Mouse (Mus musculus): ENCODE results near the gene P3h1.

P3h1 gene

GRCm38 (mm10) chr4:119232410-119233255, at the start of gene P3h1, which contains the start of gene AU022252:
Gene P3h1, plus strand, starts transcription at chr4:119232915.
Gene AU022252, minus strand, starts transcription at chr4:119232712.
- DNase-seq (ENCODE audit: low spot score in 2 of 2) = peak; percentile 81 to 98

DNA sequence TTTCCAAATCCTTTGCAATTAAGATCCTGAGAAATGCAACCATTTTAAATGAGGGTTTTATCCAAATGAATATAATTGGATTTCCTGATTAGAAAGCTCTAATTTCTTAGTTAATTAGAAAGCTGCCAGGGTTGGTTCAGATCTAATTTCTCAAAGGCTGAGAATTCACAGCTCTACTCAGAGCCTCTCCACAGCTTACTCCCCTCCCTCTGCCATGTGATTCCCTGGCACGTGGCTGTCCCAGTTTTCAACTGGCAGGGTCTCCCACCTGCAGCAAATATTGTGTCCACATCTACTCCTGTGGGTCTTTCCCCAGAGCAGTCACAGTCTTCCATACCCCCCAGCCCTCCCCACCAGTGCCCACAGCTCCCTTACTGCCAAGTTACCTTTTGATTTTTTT, 49.2 kb upstream of the P3h1 start:
- DNase-seq (ENCODE audit: low spot score in 2 of 2) = no peak

GRCm38 (mm10) chr4:119185771-119186170, 46.9 kb upstream of the P3h1 start:
- no peak for DNase-seq (ENCODE audit: low spot score in 2 of 2)

DNA sequence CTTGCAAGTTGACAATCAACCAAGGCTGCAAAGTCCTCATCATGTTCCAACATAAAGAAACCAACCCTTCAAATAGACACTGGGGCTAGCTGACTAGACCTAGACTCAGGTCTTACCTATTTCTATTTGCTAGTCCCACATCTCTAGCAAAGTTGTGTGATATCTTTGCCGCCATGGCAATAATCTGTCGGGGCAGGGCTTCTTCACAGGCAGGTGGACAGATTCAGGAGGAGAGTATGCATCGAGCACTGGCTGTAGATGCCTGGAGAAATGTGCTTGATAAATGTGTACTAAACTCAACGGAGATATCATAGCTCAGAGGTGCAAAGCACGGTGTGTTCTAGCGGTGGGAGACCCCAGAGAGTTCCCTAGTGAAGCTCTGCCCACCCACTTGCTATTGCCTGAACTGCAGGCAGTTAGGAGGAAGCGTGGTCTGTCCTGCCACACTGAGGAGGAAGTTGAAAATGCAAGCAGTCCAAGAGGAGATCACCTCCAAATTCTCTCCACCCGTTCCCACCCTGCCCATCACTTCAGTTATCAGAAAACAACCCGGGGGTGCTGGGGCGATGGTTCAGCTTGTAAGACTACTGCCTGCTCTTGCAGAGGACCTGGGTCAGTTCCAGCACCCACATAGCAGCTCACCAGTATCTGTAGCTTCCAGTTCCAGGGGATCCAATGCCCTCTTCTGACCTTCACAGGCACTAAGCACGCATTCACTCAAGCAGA, 44.5 kb upstream of the P3h1 start:
- DNase-seq (ENCODE audit: low spot score in 2 of 2) = no peak

- DNase-seq (ENCODE audit: low spot score in 2 of 2) = no peak
These were observed 43.3 kb upstream of the P3h1 start for GRCm38 (mm10) chr4:119189392-119189791.

GRCm38 (mm10) chr4:119189864-119190263, 42.9 kb upstream of the P3h1 start, which contains the start of gene Ermap:
Gene Ermap, minus strand, starts transcription at chr4:119190011.
- no peak for DNase-seq (ENCODE audit: low spot score in 2 of 2)

- DNase-seq (ENCODE audit: low spot score in 2 of 2) = no peak
These were observed 42.1 kb upstream of the P3h1 start for GRCm38 (mm10) chr4:119190618-119191017.

- DNase-seq (ENCODE audit: low spot score in 2 of 2) = no peak
These were observed 41.4 kb upstream of the P3h1 start for GRCm38 (mm10) chr4:119191273-119191672.

DNA sequence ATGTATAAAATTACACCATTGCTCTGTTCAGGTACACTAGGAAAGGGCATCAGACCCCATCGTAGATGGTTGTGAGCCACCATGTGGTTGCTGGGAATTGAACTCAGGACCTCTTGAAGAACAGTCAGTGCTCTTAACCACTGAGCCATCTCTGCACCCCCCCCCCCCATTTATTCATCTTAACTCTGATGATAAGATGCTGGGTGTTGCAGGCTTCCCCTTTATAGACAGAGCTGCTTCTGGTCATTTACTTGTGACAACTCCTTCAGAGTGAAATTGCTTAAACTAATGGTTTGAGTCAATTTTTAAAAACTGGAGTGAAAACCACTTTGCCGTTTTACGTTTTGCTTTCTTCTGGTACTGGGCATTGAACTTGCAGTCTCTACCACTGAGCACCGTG, 40.0 kb upstream of the P3h1 start:
- no peak for DNase-seq (ENCODE audit: low spot score in 2 of 2)

DNA sequence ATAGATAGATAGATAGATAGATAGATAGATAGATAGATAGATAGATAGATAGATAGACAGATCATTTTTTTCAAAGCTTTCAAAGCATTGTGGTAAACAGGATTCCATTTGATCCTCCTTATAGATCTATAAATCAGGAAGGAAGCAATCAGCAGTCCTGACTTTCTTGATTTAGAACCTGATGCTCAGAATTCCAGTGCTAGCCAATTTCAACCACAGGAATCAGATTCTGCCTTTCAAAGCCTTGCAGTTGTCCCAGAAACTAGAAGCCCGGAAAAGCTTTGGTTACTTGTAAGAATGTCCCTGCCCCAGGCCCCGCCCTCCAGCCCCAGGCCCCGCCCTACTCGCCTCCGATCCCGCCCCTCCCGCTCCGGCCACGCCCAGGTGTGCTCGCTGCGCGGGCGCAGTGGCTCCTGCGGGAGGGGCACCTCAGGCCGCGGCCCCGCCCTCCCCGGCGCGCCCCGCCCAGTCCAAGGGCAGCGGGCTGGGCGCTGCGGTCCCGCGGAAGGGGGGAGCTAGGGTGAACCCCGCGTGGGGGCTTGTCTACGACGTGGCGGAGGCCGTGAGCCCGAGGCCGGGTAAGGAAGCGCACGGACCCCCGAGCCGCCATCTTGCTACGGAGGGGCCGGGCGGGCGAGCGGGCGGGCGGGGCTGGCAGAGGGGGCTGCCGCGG, 37.7 kb upstream of the P3h1 start, which contains the start of gene Svbp:
Gene Svbp, plus strand, starts transcription at position 398 of the 673 bp plus-strand sequence.
- peak; percentile 77 to 90 for DNase-seq (ENCODE audit: low spot score in 2 of 2)

GRCm38 (mm10) chr4:119195582-119196320, 37.0 kb upstream of the P3h1 start:
- peak in 1 of 2 experiments; percentile 30 for DNase-seq (ENCODE audit: low spot score in 2 of 2)

GRCm38 (mm10) chr4:119198105-119198504, 34.6 kb upstream of the P3h1 start:
- no peak for DNase-seq (ENCODE audit: low spot score in 2 of 2)

GRCm38 (mm10) chr4:119204672-119205071, 28.0 kb upstream of the P3h1 start:
- DNase-seq (ENCODE audit: low spot score in 2 of 2) = peak in 1 of 2 experiments; percentile 56

GRCm38 (mm10) chr4:119216667-119217066, 16.0 kb upstream of the P3h1 start:
- no peak for DNase-seq (ENCODE audit: low spot score in 2 of 2)

- DNase-seq (ENCODE audit: low spot score in 2 of 2) = no peak
These were observed 14.5 kb upstream of the P3h1 start, which contains the start of gene Tmem269 for GRCm38 (mm10) chr4:119218169-119218568. Gene Tmem269, minus strand, starts transcription at chr4:119218217.

- DNase-seq (ENCODE audit: low spot score in 2 of 2) = no peak
These were observed 9.0 kb upstream of the P3h1 start for GRCm38 (mm10) chr4:119223696-119224095.

DNA sequence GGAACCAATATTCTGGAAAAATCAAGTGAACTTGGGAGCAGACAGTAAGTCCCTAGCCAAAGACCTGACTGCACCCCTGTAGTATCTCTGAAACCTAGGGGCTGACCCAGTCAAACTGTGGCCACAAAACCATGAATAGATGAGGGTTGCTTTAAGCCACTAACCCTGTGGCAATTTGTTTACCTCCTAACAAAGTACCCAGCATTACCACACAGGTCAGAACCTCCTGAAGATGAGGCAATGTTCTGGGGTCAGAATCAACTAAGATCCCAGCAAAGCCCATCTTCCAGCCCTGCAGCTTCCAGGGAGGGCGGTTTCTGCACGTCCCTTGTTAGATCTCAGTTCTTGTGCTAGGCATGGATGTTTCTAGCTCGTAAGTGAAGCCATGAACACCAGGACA, 8.2 kb upstream of the P3h1 start:
- no peak for DNase-seq (ENCODE audit: low spot score in 2 of 2)

DNA sequence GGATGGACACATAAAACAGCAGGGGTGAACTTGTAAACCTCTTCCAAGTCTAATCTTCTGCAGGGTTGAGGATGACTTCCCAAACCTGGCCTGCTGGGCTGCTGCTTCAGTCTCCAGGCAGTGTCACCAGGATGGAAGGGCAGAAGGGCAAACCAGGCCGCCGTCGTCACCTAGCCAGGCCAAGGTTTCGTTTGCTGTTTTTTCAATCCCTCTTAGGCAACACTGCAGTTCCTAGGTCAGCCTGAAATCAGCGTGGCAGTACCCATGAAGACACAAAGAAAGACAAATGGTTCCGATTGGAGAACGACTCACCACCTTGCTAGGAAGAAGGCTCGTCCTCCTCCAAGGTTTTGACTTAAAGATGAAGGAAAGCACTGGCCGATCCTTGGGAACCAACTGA, 7.0 kb upstream of the P3h1 start:
- no peak for DNase-seq (ENCODE audit: low spot score in 2 of 2)

GRCm38 (mm10) chr4:119226751-119227150, 6.0 kb upstream of the P3h1 start:
- DNase-seq (ENCODE audit: low spot score in 2 of 2) = no peak

- DNase-seq (ENCODE audit: low spot score in 2 of 2) = peak in 1 of 2 experiments; percentile 42
These were observed 664 bp downstream of the P3h1 start for GRCm38 (mm10) chr4:119233256-119233901.

DNA sequence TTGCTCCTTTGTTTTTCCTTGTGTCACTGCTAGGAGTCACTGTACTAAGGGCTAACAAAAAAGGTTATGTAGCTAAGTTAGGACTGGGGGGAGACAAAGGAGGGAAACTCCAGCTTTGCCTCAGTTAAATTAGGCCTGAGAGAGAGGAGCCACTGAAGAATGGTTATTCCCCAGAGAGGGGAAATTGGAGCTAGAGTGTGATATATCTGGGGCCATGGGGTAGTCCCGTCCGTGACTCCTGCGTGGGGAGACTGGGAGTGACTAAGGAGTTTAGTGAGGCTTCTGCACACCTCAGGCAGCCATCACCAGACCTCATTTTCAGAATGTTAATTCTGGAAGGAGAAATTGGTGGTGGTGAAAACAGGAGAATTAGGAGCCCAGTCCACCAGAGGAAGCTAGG, 1.6 kb downstream of the P3h1 start:
- DNase-seq (ENCODE audit: low spot score in 2 of 2) = no peak

Data from cerebellum, postnatal 4 days (tissue).